Mouse (Mus musculus) embryonic fibroblast, embryonic 13.5 days (primary cell): ENCODE measurements around the gene Eomes.

Experiments
- CTCF ChIP-seq: IDR thresholded peaks from 2 replicates; pipeline ENCODE4 v1.5.1; 2011; ENCODE audit warnings: mild to moderate bottlenecking, control low read depth, low read length, moderate library complexity, borderline replicate concordance; ENCODE audit not compliant: insufficient read depth
- POLR2A ChIP-seq: IDR thresholded peaks from 2 replicates; pipeline ENCODE4 v1.6.1; 2011; ENCODE audit warnings: low read depth, mild to moderate bottlenecking, control low read depth, low read length, moderate library complexity

DNA sequence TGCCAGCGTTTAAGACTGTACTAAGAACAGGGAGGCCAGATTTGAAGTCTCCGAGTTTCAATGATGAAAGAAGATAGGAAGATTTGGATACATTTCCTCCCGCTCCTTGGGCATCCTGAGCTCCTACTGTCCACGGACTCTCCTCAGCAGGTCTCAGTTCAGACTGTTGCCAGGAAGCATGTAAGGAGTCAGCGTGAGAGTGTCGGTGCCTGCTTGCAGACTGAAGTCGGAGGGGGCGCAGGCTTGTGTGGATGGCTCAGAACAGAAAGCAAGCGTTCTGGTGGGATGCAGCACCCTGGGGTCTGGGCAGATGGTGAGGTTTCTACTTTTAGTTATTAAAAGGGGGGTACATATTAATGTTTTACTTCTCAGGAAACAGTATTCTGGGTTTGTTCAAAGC, 24.6 kb upstream of the Eomes start:
- TF ChIP-seq CTCF = no peak
- no peak for TF ChIP-seq POLR2A
